Mouse (Mus musculus): ENCODE data around the gene Arrdc1.

DNA sequence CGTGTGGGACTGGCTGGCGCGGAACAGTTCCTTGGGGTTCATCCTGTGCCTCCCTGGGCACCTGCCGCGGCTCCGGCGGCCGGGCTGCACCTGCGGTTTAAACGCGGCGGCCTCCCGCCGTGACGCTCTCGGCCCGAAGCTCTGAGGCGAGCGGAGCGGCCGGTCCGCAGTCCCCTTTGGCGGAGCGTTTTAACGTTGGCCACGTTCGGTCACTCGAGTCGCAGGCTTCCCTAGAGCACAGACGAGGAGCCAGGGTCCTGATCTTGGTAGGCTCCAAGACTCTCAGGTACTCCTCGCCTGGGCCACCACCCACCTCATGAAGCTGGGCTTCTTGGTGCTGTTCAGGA lies 15.1 kb upstream of the Arrdc1 start:
- no peak for TF ChIP-seq CTCF (IDR thresholded peaks at IDR 0.05)
- TF ChIP-seq EP300 (IDR thresholded peaks at IDR 0.05; ENCODE audit: insufficient read depth, low read depth, low read length) = no peak
- no peak for TF ChIP-seq POLR2A (IDR thresholded peaks at IDR 0.05; ENCODE audit: insufficient read depth, low read depth, low read length)
